Mouse (Mus musculus) kidney, postnatal 25 days (tissue): ENCODE measurements at regions not wholly inside any gene's neighbourhood (a gene's known extent, or its start where the extent isn't known, plus 50 kb on each side); places are given as distances from the start of the nearest gene placed in this dataset.
A peak's percentile ranks its signal among the peaks of the same experiment; 100 is the strongest.

Experiments
- DNase-seq, 2 experiments: peaks; one replicate each; pipeline ENCODE4 v3.0.0; 2021; ENCODE audit warnings: mixed read lengths in 2 of 2

DNA sequence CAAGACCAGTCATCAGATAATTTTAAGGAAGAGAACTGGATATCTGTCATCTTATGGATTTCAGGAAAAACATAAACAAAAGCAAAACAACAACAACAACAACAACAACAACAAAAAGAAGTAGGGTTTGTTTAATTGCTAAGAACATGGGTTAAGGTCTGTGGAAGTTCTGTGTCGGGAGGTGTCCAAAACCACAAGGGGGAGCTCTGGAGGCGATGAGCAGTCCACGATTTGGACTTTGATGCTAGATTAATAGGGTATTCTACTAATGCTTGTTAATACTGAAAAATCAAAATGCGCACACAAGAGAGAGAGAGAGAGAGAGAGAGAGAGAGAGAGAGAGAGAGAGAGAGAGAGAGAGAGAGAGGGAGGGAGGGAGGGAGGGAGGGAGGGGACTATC is 692.0 kb upstream of the Car10 start:
- peak in 1 of 2 experiments; percentile 26 for DNase-seq

GRCm38 (mm10) chr11:92451372-92451771 is 646.5 kb upstream of the Car10 start:
- DNase-seq: no peak

GRCm38 (mm10) chr11:92495291-92495690 is 602.5 kb upstream of the Car10 start:
- DNase-seq: no peak
